Mouse (Mus musculus) myocyte (in vitro differentiated cells): ENCODE data around the gene Drc7.

Experiments used
- MAX ChIP-seq: IDR thresholded peaks from one replicate; pipeline ENCODE4 v1.6.1; 2011; ENCODE audit warnings: low read depth, mild to moderate bottlenecking, control low read depth
- MYOD1 ChIP-seq, 3 experiments: IDR thresholded peaks; one replicate each; pipeline ENCODE4 v1.6.1; 2011; ENCODE audit warnings: control low read depth in 2 of 3, low read depth in 2 of 3, mild to moderate bottlenecking in 2 of 3, moderate library complexity in 1 of 3; ENCODE audit not compliant: insufficient read length in 2 of 3, control insufficient read depth in 1 of 3
- POLR2A ChIP-seq: IDR thresholded peaks from one replicate; pipeline ENCODE4 v1.6.1; 2011; ENCODE audit warnings: low read depth, mild to moderate bottlenecking, control low read depth, moderate library complexity; ENCODE audit not compliant: insufficient read length
- POLR2AphosphoS2 ChIP-seq: IDR thresholded peaks from one replicate; pipeline ENCODE4 v1.6.1; 2011; ENCODE audit warnings: low read depth, control low read depth; ENCODE audit not compliant: insufficient read length

GRCm38 (mm10) chr8:95017451-95017850, 37.5 kb upstream of the Drc7 start, which contains the start of gene Adgrg3:
- TF ChIP-seq POLR2AphosphoS2 (no peak), MYOD1 (IDR thresholded peaks at IDR 0.05; ENCODE audit: control insufficient read depth in 1 of 3, insufficient read length in 2 of 3, low read depth in 2 of 3) (no peak), POLR2A (no peak), MAX (no peak)
